Mouse (Mus musculus) thymus, adult 2 months (tissue): ENCODE results near the gene Ribc2. TPM values are rescaled to one million over a fixed set of nuclear protein-coding genes. Genes with fewer than 3 reads are reported as not detected.

Experiments used
- DNase-seq: peaks from one replicate; pipeline ENCODE4 v3.0.0; 2021
- H3K27ac ChIP-seq: fragments of 200-500 bp; 2 replicates; pipeline ENCODE4 v1.5.1; 2012; ENCODE audit warnings: low read length, control low read depth; ENCODE audit not compliant: control insufficient read depth, insufficient read depth
- H3K27me3 ChIP-seq: fragments of 200-500 bp; 2 replicates; pipeline ENCODE4 v1.6.1; 2012; ENCODE audit warnings: mild to moderate bottlenecking, low read length, moderate library complexity, mixed read lengths; ENCODE audit not compliant: control insufficient read depth, insufficient read depth
- H3K36me3 ChIP-seq: fragments of 200-500 bp; 2 replicates; pipeline ENCODE4 v1.6.1; 2012; ENCODE audit warnings: mild to moderate bottlenecking, low read length, moderate library complexity; ENCODE audit not compliant: control insufficient read depth, insufficient read depth
- H3K4me1 ChIP-seq: fragments of 200-500 bp; replicated peaks from 2 replicates; pipeline ENCODE4 v1.6.1; 2012; ENCODE audit warnings: low read length; ENCODE audit not compliant: control insufficient read depth, insufficient read depth
- H3K4me3 ChIP-seq: fragments of 200-500 bp; 2 replicates; pipeline ENCODE4 v1.5.1; 2012; ENCODE audit warnings: mild to moderate bottlenecking, low read length, control low read depth, moderate library complexity; ENCODE audit not compliant: control insufficient read depth, insufficient read depth
- CTCF ChIP-seq: fragments of 200-500 bp; IDR thresholded peaks from 2 replicates; pipeline ENCODE4 v1.5.1; 2012; ENCODE audit warnings: mild to moderate bottlenecking, control low read depth, low read length, moderate library complexity, borderline replicate concordance; ENCODE audit not compliant: control insufficient read depth, poor library complexity, insufficient read depth; ENCODE audit errors: extremely low read depth
- POLR2A ChIP-seq: fragments of 200-500 bp; IDR thresholded peaks from 2 replicates; pipeline ENCODE4 v1.6.1; 2012; ENCODE audit warnings: mild to moderate bottlenecking, low read length, control low read depth, moderate library complexity; ENCODE audit not compliant: control insufficient read depth, poor library complexity, insufficient read depth; ENCODE audit errors: extremely low read depth
- WGBS: fragments of 180-500 bp; shearing (Covaris S2); methylation state at CpG from one replicate; pipeline ENCODE4 v1.1.7; 2018; 5-methylcytosine and 5-hydroxymethylcytosine counted together
- polyA plus RNA-seq: library from polyadenylated mRNA; depleted of rRNA; stranded (reverse); fragments of >200 nt; gene quantifications from 2 replicates; pipeline ENCODE4 v1.2.3, GENCODE M21; 2012; rRNA removed

The Ribc2 gene
- polyA plus RNA-seq, 1 experiment: 0.09 TPM

DNA sequence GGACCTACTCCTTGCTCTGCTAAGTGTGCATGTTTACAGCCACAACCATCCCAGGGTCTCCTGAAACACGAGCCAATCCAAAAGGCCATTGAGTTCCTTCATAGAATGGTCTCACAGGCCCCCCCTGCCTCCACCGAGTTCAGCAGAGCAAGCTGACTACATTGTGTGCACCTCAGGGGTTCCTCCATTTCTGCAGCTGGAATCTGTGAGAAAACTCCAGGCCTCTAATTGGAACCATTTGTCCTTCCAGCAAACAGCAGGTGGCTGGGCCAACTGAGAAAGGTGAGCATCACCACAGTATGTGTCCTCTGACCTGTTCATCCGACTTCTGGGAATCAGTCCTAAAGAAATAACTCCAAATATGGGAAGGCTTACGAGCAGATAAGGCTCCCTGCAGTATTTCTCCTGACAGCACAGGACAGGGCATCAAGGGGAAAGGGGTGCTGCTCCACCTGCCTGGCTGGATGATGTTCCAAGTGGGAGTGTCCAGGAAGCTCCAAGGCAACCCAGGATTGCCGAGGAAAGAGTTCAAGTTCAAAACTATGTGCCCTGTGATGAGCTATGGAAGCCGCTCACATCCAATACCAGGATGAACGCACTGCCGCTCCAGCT, 56.4 kb downstream of the Ribc2 start:
- Histone ChIP-seq H3K4me3 (no peak overlapping the region), H3K4me1 (no peaks in the 10 kb centered on the region), H3K27me3 (no peaks in the 10 kb centered on the region), H3K36me3 (no peaks in the 10 kb centered on the region), H3K27ac (no peak overlapping the region)
- no peak for DNase-seq
- TF ChIP-seq POLR2A (no peak), CTCF (no peak)
- 75% methylated on average over 8 of the region's 8 CpGs for WGBS

Other genes with a start within 250 kb of the Ribc2 start
- gene Gm29666, start 212.0 kb upstream of the Ribc2 start, polyA plus RNA-seq: 1.0 and 1.3 TPM in 2 replicates
- 17.7 and 20.0 TPM in 2 replicates for gene Nup50, start 208.7 kb upstream of the Ribc2 start, polyA plus RNA-seq
- gene 5031439G07Rik, start 143.5 kb upstream of the Ribc2 start, polyA plus RNA-seq: 15.9 and 19.6 TPM in 2 replicates
- gene Upk3a, start 114.9 kb upstream of the Ribc2 start, polyA plus RNA-seq: 2.8 and 4.7 TPM in 2 replicates
- 6.8 TPM in 2 replicates for gene Fam118a, start 103.1 kb upstream of the Ribc2 start, polyA plus RNA-seq
- 0.24 TPM in 1 of 2 replicates, not detected in the other for gene Smc1b, start 114 bp upstream of the Ribc2 start, polyA plus RNA-seq
- gene Fbln1, start 73.9 kb downstream of the Ribc2 start, polyA plus RNA-seq: 28.6 and 46.8 TPM in 2 replicates
- 112 and 142 TPM in 2 replicates for gene Atxn10, start 204.2 kb downstream of the Ribc2 start, polyA plus RNA-seq